Mouse (Mus musculus) limb, embryonic 10.5 days (tissue): ENCODE measurements around the gene Aldh3b2. TPM values are rescaled to one million over a fixed set of nuclear protein-coding genes. Genes with fewer than 3 reads are reported as not detected.

Experiments used
- DNase-seq: peaks from one replicate; pipeline ENCODE4 v3.0.0-alpha.2; 2017; ENCODE audit warnings: low spot score
- H3K27ac ChIP-seq: fragments of 300-500 bp; sonication (generic); 2 replicates; pipeline ENCODE4 v1.5.1; 2016; ENCODE audit warnings: mild to moderate bottlenecking
- H3K27me3 ChIP-seq: fragments of 300-500 bp; sonication (generic); 2 replicates; pipeline ENCODE4 v1.6.1; 2016; ENCODE audit warnings: low read depth, mild to moderate bottlenecking; ENCODE audit not compliant: poor library complexity, severe bottlenecking
- H3K36me3 ChIP-seq: fragments of 300-500 bp; sonication (generic); 2 replicates; pipeline ENCODE4 v1.6.1; 2016; ENCODE audit warnings: mild to moderate bottlenecking, moderate library complexity
- H3K4me1 ChIP-seq: fragments of 300-500 bp; sonication (generic); 2 replicates; pipeline ENCODE4 v1.6.1; 2016
- H3K4me3 ChIP-seq: fragments of 300-500 bp; sonication (generic); 2 replicates; pipeline ENCODE4 v1.5.1; 2016; ENCODE audit warnings: mild to moderate bottlenecking, moderate library complexity
- H3K9me3 ChIP-seq: fragments of 300-500 bp; sonication (generic); replicated peaks from 2 replicates; pipeline ENCODE4 v1.6.1; 2016; ENCODE audit warnings: mild to moderate bottlenecking
- WGBS: fragments of 180-500 bp; shearing (Covaris S2); methylation state at CpG from one replicate; pipeline ENCODE4 v1.1.7; 2016; 5-methylcytosine and 5-hydroxymethylcytosine counted together
- polyA plus RNA-seq: library from polyadenylated mRNA; unstranded; fragments of >200 nt; fragmentation: Nextera tagmentation; extraction: Ambion mirVana; gene quantifications from 2 replicates; pipeline ENCODE4 v1.2.1, GENCODE M21; 2016

Gene Aldh3b2
- polyA plus RNA-seq, 1 experiment from 2014 or later, result 2.4 TPM

GRCm38 (mm10) chr19:3931716-3932115 lies 40.4 kb upstream of the Aldh3b2 start:
- peaks cover 29% of the 10 kb centered on the region for H3K4me1 ChIP-seq
- H3K27me3 ChIP-seq, result peaks cover 7% of the 10 kb centered on the region
- DNase-seq, result no peak
- WGBS, result 92% methylated on average over 9 of the region's 9 CpGs
- H3K27ac ChIP-seq, result no peak overlapping the region
- no peak overlapping the region for H3K4me3 ChIP-seq
- no peaks in the 10 kb centered on the region for H3K9me3 ChIP-seq
- no peaks in the 10 kb centered on the region for H3K36me3 ChIP-seq

GRCm38 (mm10) chr19:3935032-3935895 lies 36.9 kb upstream of the Aldh3b2 start, which contains the start of gene Unc93b1:
Gene Unc93b1, plus strand, starts transcription at chr19:3935186.
- 5% methylated on average over 42 of the region's 42 CpGs for WGBS
- no peaks in the 10 kb centered on the region for H3K36me3 ChIP-seq
- peaks cover 18% of the 10 kb centered on the region for H3K4me1 ChIP-seq
- peak within 1 kb of the TSS; percentile 59 for H3K4me3 ChIP-seq
- peak; percentile 77 for DNase-seq
- H3K9me3 ChIP-seq, result no peaks in the 10 kb centered on the region
- H3K27me3 ChIP-seq, result peaks cover 13% of the 10 kb centered on the region
- peak within 1 kb of the TSS; percentile 81 for H3K27ac ChIP-seq

GRCm38 (mm10) chr19:3935896-3936850 lies 36.0 kb upstream of the Aldh3b2 start:
- WGBS, result 8% methylated on average over 22 of the region's 22 CpGs
- H3K27me3 ChIP-seq, result peaks cover 13% of the 10 kb centered on the region
- H3K27ac ChIP-seq, result peak overlapping the region; percentile 81
- H3K4me3 ChIP-seq, result peak overlapping the region; percentile 59
- H3K9me3 ChIP-seq, result no peaks in the 10 kb centered on the region
- H3K4me1 ChIP-seq, result peaks cover 18% of the 10 kb centered on the region
- no peaks in the 10 kb centered on the region for H3K36me3 ChIP-seq
- peak; percentile 68 for DNase-seq

- H3K4me1 ChIP-seq, result peaks cover 10% of the 10 kb centered on the region
- H3K9me3 ChIP-seq, result no peaks in the 10 kb centered on the region
- no peak overlapping the region for H3K4me3 ChIP-seq
- 75% methylated on average over 7 of the region's 7 CpGs for WGBS
- H3K27me3 ChIP-seq, result peaks cover 17% of the 10 kb centered on the region
- H3K36me3 ChIP-seq, result no peaks in the 10 kb centered on the region
- no peak for DNase-seq
- no peak overlapping the region for H3K27ac ChIP-seq
Measured at GRCm38 (mm10) chr19:3942315-3942714, 29.8 kb upstream of the Aldh3b2 start.

GRCm38 (mm10) chr19:3942986-3943735 lies 29.0 kb upstream of the Aldh3b2 start:
- Histone ChIP-seq H3K36me3 (no peaks in the 10 kb centered on the region), H3K9me3 (no peaks in the 10 kb centered on the region), H3K27ac (no peak overlapping the region), H3K4me1 (peaks cover 10% of the 10 kb centered on the region), H3K27me3 (peaks cover 17% of the 10 kb centered on the region), H3K4me3 (0 out of 2 replicates have a peak overlapping the region, but pooled peaks have one; percentile 20)
- 17% methylated on average over 27 of the region's 27 CpGs for WGBS
- no peak for DNase-seq

GRCm38 (mm10) chr19:3945872-3946564 lies 26.1 kb upstream of the Aldh3b2 start:
- H3K4me3 ChIP-seq, result no peak overlapping the region
- no peaks in the 10 kb centered on the region for H3K9me3 ChIP-seq
- 30% methylated on average over 10 of the region's 10 CpGs for WGBS
- H3K4me1 ChIP-seq, result peaks cover 10% of the 10 kb centered on the region
- H3K27ac ChIP-seq, result no peak overlapping the region
- no peaks in the 10 kb centered on the region for H3K36me3 ChIP-seq
- no peak for DNase-seq
- peaks cover 22% of the 10 kb centered on the region for H3K27me3 ChIP-seq

GRCm38 (mm10) chr19:3946715-3947114 lies 25.4 kb upstream of the Aldh3b2 start:
- 13% methylated on average over 2 of the region's 2 CpGs for WGBS
- Histone ChIP-seq H3K36me3 (no peaks in the 10 kb centered on the region), H3K9me3 (no peaks in the 10 kb centered on the region), H3K4me1 (peaks cover 10% of the 10 kb centered on the region), H3K4me3 (no peak overlapping the region), H3K27ac (no peak overlapping the region), H3K27me3 (peaks cover 22% of the 10 kb centered on the region)
- peak; percentile 66 for DNase-seq

- peaks cover 20% of the 10 kb centered on the region for H3K27me3 ChIP-seq
- H3K4me1 ChIP-seq, result peaks cover 9% of the 10 kb centered on the region
- no peaks in the 10 kb centered on the region for H3K9me3 ChIP-seq
- H3K36me3 ChIP-seq, result no peaks in the 10 kb centered on the region
- WGBS, result 78% methylated on average over 3 of the region's 3 CpGs
- no peak overlapping the region for H3K4me3 ChIP-seq
- H3K27ac ChIP-seq, result no peak overlapping the region
- DNase-seq, result no peak
Measured at GRCm38 (mm10) chr19:3947813-3948212, 24.3 kb upstream of the Aldh3b2 start.

- no peak overlapping the region for H3K27ac ChIP-seq
- H3K4me1 ChIP-seq, result peaks cover 4% of the 10 kb centered on the region
- DNase-seq, result no peak
- no peak overlapping the region for H3K4me3 ChIP-seq
- H3K36me3 ChIP-seq, result no peaks in the 10 kb centered on the region
- H3K27me3 ChIP-seq, result peaks cover 13% of the 10 kb centered on the region; the same call in 1 of the 2 replicates
- H3K9me3 ChIP-seq, result no peaks in the 10 kb centered on the region
- WGBS, result 73% methylated on average over 14 of the region's 14 CpGs
Measured at GRCm38 (mm10) chr19:3948546-3948945, 23.6 kb upstream of the Aldh3b2 start.

GRCm38 (mm10) chr19:3950331-3950730 lies 21.8 kb upstream of the Aldh3b2 start:
- Histone ChIP-seq H3K36me3 (no peaks in the 10 kb centered on the region), H3K9me3 (no peaks in the 10 kb centered on the region), H3K4me3 (no peak overlapping the region), H3K4me1 (peaks cover 4% of the 10 kb centered on the region), H3K27me3 (0 out of 2 replicates have a peak, but pooled peaks cover 5% of the 10 kb centered on the region), H3K27ac (no peak overlapping the region)
- WGBS, result 80% methylated on average over 3 of the region's 3 CpGs
- no peak for DNase-seq

- DNase-seq, result no peak
- Histone ChIP-seq H3K4me1 (no peaks in the 10 kb centered on the region; the same call in 1 of the 2 replicates), H3K27me3 (0 out of 2 replicates have a peak, but pooled peaks cover 5% of the 10 kb centered on the region), H3K4me3 (no peak overlapping the region), H3K27ac (no peak overlapping the region), H3K9me3 (no peaks in the 10 kb centered on the region), H3K36me3 (no peaks in the 10 kb centered on the region)
Measured at GRCm38 (mm10) chr19:3951461-3951860, 20.7 kb upstream of the Aldh3b2 start.

GRCm38 (mm10) chr19:3952099-3952498 lies 20.0 kb upstream of the Aldh3b2 start:
- no peaks in the 10 kb centered on the region for H3K36me3 ChIP-seq
- DNase-seq, result no peak
- H3K27me3 ChIP-seq, result 0 out of 2 replicates have a peak, but pooled peaks cover 5% of the 10 kb centered on the region
- H3K27ac ChIP-seq, result no peak overlapping the region
- H3K4me3 ChIP-seq, result no peak overlapping the region
- 54% methylated on average over 1 of the region's 1 CpGs for WGBS
- no peaks in the 10 kb centered on the region for H3K4me1 ChIP-seq
- no peaks in the 10 kb centered on the region for H3K9me3 ChIP-seq
